Mouse (Mus musculus) cortical plate, adult 2 months (tissue): Measurements from ENCODE around the gene Lamc1.

ENCODE experiments used
- CTCF ChIP-seq: fragments of 200-500 bp; IDR thresholded peaks from 2 replicates; pipeline ENCODE4 v1.5.1; 2011; ENCODE audit warnings: mild to moderate bottlenecking, control low read depth, low read length; ENCODE audit not compliant: insufficient read depth; ENCODE audit errors: extremely low read depth
- POLR2A ChIP-seq: fragments of 200-500 bp; IDR thresholded peaks from 2 replicates; pipeline ENCODE4 v1.6.1; 2011; ENCODE audit warnings: mild to moderate bottlenecking, low read length, control low read depth; ENCODE audit not compliant: insufficient read depth; ENCODE audit errors: extremely low read depth

GRCm38 (mm10) chr1:153281483-153281882 is 51.1 kb downstream of the Lamc1 start:
- no peak for TF ChIP-seq POLR2A
- TF ChIP-seq CTCF, result no peak
